Mouse (Mus musculus): ENCODE data around the gene Vmn2r124.
"Not testable (repeated sequence)": the region's sequence is repeated elsewhere in the genome, so short reads cannot be mapped to it uniquely, and the experiment has no call there.

Gene Vmn2r124

GRCm38 (mm10) chr17:18049124-18049523 is at the start of gene Vmn2r124:
TSS of gene Vmn2r124 (plus strand) at chr17:18049424.
- CTCF ChIA-PET = no interaction called here

- CTCF ChIA-PET = no interaction called here
Measured at GRCm38 (mm10) chr17:18004752-18005151, 44.5 kb upstream of the Vmn2r124 start.

- CTCF ChIA-PET = no interaction called here
Measured at GRCm38 (mm10) chr17:18021433-18021832, 27.8 kb upstream of the Vmn2r124 start, which contains the start of gene Fpr-rs4. TSS of gene Fpr-rs4 (plus strand) at chr17:18021733.

- CTCF ChIA-PET = not testable (repeated sequence)
Measured at GRCm38 (mm10) chr17:18084716-18085115, 35.5 kb downstream of the Vmn2r124 start, which contains the start of gene Vmn2r91. TSS of gene Vmn2r91 (plus strand) at chr17:18085016.

GRCm38 (mm10) chr17:18095626-18096025 is 46.4 kb downstream of the Vmn2r124 start:
- CTCF ChIA-PET = not testable (repeated sequence)

GRCm38 (mm10) chr17:18102265-18102664 is 53.0 kb downstream of the Vmn2r124 start:
- CTCF ChIA-PET = not testable (repeated sequence)

Data from spleen, embryonic (tissue).